Mouse (Mus musculus) stomach, postnatal 0 days (tissue): ENCODE measurements at regions not wholly inside any gene's neighbourhood (a gene's known extent, or its start where the extent isn't known, plus 50 kb on each side); places are given as distances from the start of the nearest gene placed in this dataset.

Experiments used
- CTCF ChIP-seq: IDR thresholded peaks from 2 replicates; pipeline ENCODE4 v1.5.1; 2016; ENCODE audit warnings: antibody characterized with exemption, low read depth, mild to moderate bottlenecking, moderate library complexity
- EP300 ChIP-seq: optimal IDR thresholded peaks from 2 replicates; pipeline ENCODE3; 2016; ENCODE audit warnings: antibody characterized with exemption

DNA sequence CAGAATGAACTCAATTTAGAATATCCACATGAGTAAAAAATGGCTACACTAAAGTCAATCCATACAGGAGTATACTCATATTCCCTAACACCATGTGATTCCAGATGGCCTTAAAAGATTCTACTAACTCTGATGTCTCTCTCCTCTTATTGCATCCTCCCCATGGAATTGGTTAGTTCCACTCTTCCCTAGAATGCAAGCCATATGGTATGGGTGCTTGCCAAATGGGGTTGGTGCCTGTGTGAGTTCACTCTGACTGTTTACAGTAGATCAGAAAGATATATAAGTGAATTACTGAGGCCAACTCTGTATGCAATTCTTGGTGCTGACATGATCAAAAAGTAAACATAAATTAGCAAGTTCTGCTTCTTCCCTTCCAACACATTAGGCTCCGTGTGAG is 1558.2 kb upstream of the Cdh9 start:
- TF ChIP-seq EP300 (no peak), CTCF (no peak)
